Mouse (Mus musculus) lung, adult 2 months (tissue): ENCODE measurements around the gene Mynn.
A peak's percentile ranks its signal among the peaks of the same experiment; 100 is the strongest.

Source experiments
- CTCF ChIP-seq: fragments of 200-500 bp; IDR thresholded peaks from 2 replicates; pipeline ENCODE4 v1.5.1; 2011; ENCODE audit warnings: mild to moderate bottlenecking, low read length, control low read depth; ENCODE audit not compliant: insufficient read depth
- POLR2A ChIP-seq: fragments of 200-500 bp; IDR thresholded peaks from 2 replicates; pipeline ENCODE4 v1.6.1; 2011; ENCODE audit warnings: low read depth, mild to moderate bottlenecking, control low read depth, low read length, borderline replicate concordance; ENCODE audit errors: extremely low read depth

GRCm38 (mm10) chr3:30593719-30594485 lies 8.0 kb upstream of the Mynn start:
- 0 out of 2 replicates have a peak, but pooled peaks have one; percentile 23 for TF ChIP-seq CTCF
- TF ChIP-seq POLR2A, result no peak
